Mouse (Mus musculus) spleen, adult 2 months (tissue): ENCODE data around the gene Limk2. TPM values are rescaled to one million over a fixed set of nuclear protein-coding genes. Genes with fewer than 3 reads are reported as not detected.

ENCODE experiments used
- DNase-seq, 2 experiments: peaks; one replicate each; pipeline versions ENCODE4 v3.0.0 to v3.0.0-alpha.2; 2012 to 2021; ENCODE audit warnings: low spot score in 2 of 2, low read depth in 1 of 2
- H3K27ac ChIP-seq: fragments of 200-500 bp; 2 replicates; pipeline ENCODE4 v1.5.1; 2012; ENCODE audit warnings: low read length, inconsistent platforms; ENCODE audit not compliant: insufficient read depth
- H3K27me3 ChIP-seq: fragments of 200-500 bp; 2 replicates; pipeline ENCODE4 v1.6.1; 2012; ENCODE audit warnings: mild to moderate bottlenecking, moderate library complexity, low read length, inconsistent platforms; ENCODE audit not compliant: control insufficient read depth, insufficient read depth
- H3K36me3 ChIP-seq: fragments of 200-500 bp; 2 replicates; pipeline ENCODE4 v1.6.1; 2012; ENCODE audit warnings: mild to moderate bottlenecking, low read length, inconsistent platforms; ENCODE audit not compliant: control insufficient read depth, insufficient read depth
- H3K4me1 ChIP-seq: fragments of 200-500 bp; 2 replicates; pipeline ENCODE4 v1.6.1; 2011; ENCODE audit warnings: inconsistent platforms; ENCODE audit not compliant: control insufficient read depth, insufficient read depth, insufficient read length
- H3K4me3 ChIP-seq: fragments of 200-500 bp; 2 replicates; pipeline ENCODE4 v1.5.1; 2011; ENCODE audit warnings: mild to moderate bottlenecking, inconsistent platforms; ENCODE audit not compliant: insufficient read depth, insufficient read length; ENCODE audit errors: extremely low read depth
- CTCF ChIP-seq: fragments of 200-500 bp; IDR thresholded peaks from 2 replicates; pipeline ENCODE4 v1.5.1; 2011; ENCODE audit warnings: mild to moderate bottlenecking, inconsistent platforms; ENCODE audit not compliant: insufficient read depth, insufficient read length, insufficient replicate concordance; ENCODE audit errors: extremely low read depth
- POLR2A ChIP-seq: fragments of 200-500 bp; IDR thresholded peaks from 2 replicates; pipeline ENCODE4 v1.6.1; 2011; ENCODE audit warnings: low read depth, low read length, inconsistent platforms
- WGBS: fragments of 180-500 bp; shearing (Covaris S2); methylation state at CpG from one replicate; pipeline ENCODE4 v1.1.7; 2018; 5-methylcytosine and 5-hydroxymethylcytosine counted together
- polyA plus RNA-seq: library from polyadenylated mRNA; depleted of rRNA; stranded (reverse); fragments of >200 nt; gene quantifications from 2 replicates; pipeline ENCODE4 v1.2.3, GENCODE M21; 2012

The Limk2 gene
- polyA plus RNA-seq, 1 experiment, result 66.6 TPM

GRCm38 (mm10) chr11:3352990-3353585 lies 55.9 kb downstream of the Limk2 start:
- H3K27ac ChIP-seq, result no peak overlapping the region
- H3K4me1 ChIP-seq, result peaks cover 5% of the 10 kb centered on the region; the same call in 1 of the 2 replicates
- TF ChIP-seq POLR2A, result no peak
- TF ChIP-seq CTCF, result peak; percentile 51; the same call in 1 of the 2 replicates
- peaks cover 19% of the 10 kb centered on the region for H3K36me3 ChIP-seq
- H3K27me3 ChIP-seq, result no peaks in the 10 kb centered on the region
- H3K4me3 ChIP-seq, result no peak overlapping the region
- no peak for DNase-seq
- WGBS, result 87% methylated on average over 18 of the region's 18 CpGs

- H3K4me1 ChIP-seq, result peaks cover 5% of the 10 kb centered on the region; the same call in 1 of the 2 replicates
- H3K4me3 ChIP-seq, result no peak overlapping the region
- no peak overlapping the region for H3K27ac ChIP-seq
- peaks cover 14% of the 10 kb centered on the region for H3K36me3 ChIP-seq
- DNase-seq, result no peak
- no peaks in the 10 kb centered on the region for H3K27me3 ChIP-seq
- TF ChIP-seq CTCF (no peak), POLR2A (no peak)
- WGBS, result 89% methylated on average over 9 of the region's 9 CpGs
These were observed 56.9 kb downstream of the Limk2 start for GRCm38 (mm10) chr11:3352131-3352530.

GRCm38 (mm10) chr11:3349343-3349695 lies 59.7 kb downstream of the Limk2 start:
- TF ChIP-seq POLR2A, result no peak
- no peak for TF ChIP-seq CTCF
- Histone ChIP-seq H3K27me3 (no peaks in the 10 kb centered on the region), H3K4me1 (peaks cover 5% of the 10 kb centered on the region; the same call in 1 of the 2 replicates), H3K36me3 (peaks cover 17% of the 10 kb centered on the region), H3K27ac (no peak overlapping the region), H3K4me3 (no peak overlapping the region)
- no peak for DNase-seq
- WGBS, result 89% methylated on average over 4 of the region's 4 CpGs

- Histone ChIP-seq H3K4me3 (no peak overlapping the region), H3K36me3 (peaks cover 17% of the 10 kb centered on the region)
- no peak for TF ChIP-seq POLR2A
- no peak for TF ChIP-seq CTCF
These were observed 60.2 kb downstream of the Limk2 start for GRCm38 (mm10) chr11:3348576-3349342.

DNA sequence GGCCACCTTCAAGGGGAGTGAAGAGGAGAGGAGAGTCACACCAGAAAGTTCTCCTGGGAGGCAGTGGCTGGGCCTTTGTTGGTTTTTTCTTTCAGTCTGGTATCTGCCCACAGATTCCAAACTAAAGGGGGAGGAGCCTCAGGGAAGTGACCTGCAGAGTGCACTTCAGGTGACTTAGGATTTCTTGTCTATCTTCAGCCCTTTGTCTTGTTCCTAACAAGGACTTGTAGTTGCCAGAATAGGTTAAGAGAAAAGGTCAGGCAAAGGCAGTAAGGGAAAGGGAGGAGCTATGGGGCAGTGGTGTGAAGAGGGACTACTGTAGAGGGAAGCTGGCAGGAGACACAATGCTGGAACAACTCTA lies 61.2 kb downstream of the Limk2 start:
- Histone ChIP-seq H3K27ac (no peak overlapping the region; the same call in 1 of the 2 replicates), H3K4me3 (no peak overlapping the region), H3K4me1 (peaks cover 5% of the 10 kb centered on the region; the same call in 1 of the 2 replicates), H3K27me3 (no peaks in the 10 kb centered on the region), H3K36me3 (peaks cover 18% of the 10 kb centered on the region)
- DNase-seq, result no peak
- no peak for TF ChIP-seq POLR2A
- TF ChIP-seq CTCF, result no peak

More at GRCm38 (mm10) chr11:3348576-3349342, 60.2 kb downstream of the Limk2 start:
- 70% methylated on average over 6 of the region's 6 CpGs for WGBS
- H3K27me3 ChIP-seq, result no peaks in the 10 kb centered on the region
- DNase-seq, result no peak
- H3K4me1 ChIP-seq, result peaks cover 5% of the 10 kb centered on the region; the same call in 1 of the 2 replicates
- peak overlapping the region; percentile 14; the same call in 1 of the 2 replicates for H3K27ac ChIP-seq

- Histone ChIP-seq H3K4me3 (no peak overlapping the region), H3K36me3 (peaks cover 23% of the 10 kb centered on the region), H3K4me1 (peaks cover 5% of the 10 kb centered on the region; the same call in 1 of the 2 replicates), H3K27me3 (no peaks in the 10 kb centered on the region), H3K27ac (no peak overlapping the region; the same call in 1 of the 2 replicates)
- peak; percentile 67 to 83 for DNase-seq
- TF ChIP-seq POLR2A, result no peak
- peak; percentile 75; the same call in 1 of the 2 replicates for TF ChIP-seq CTCF
- WGBS, result 68% methylated on average over 12 of the region's 12 CpGs
These were observed 61.7 kb downstream of the Limk2 start for GRCm38 (mm10) chr11:3347091-3347834.

DNA sequence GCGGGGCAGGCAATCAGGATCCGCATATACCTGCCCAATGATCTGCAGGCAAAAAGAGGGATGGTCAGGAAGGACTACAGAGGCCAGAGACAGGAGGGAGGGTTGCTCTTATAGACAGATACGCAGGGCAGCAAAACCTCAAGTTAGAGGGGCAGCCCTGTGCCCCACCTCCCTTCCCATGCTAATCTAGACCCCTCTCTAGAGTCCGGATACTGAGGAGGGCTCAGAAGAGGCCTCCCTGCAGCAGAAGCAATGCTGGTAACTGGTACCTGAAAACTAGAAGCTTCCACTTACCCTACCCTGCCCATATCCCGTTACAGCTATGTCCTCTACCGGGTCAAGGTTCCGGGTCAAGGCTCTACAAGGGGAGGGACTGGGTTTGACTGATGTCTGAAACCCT lies 62.6 kb downstream of the Limk2 start:
- peaks cover 28% of the 10 kb centered on the region for H3K36me3 ChIP-seq
- TF ChIP-seq POLR2A (no peak), CTCF (no peak)
- no peak overlapping the region for H3K27ac ChIP-seq
- H3K4me1 ChIP-seq, result peaks cover 5% of the 10 kb centered on the region; the same call in 1 of the 2 replicates
- 92% methylated on average over 7 of the region's 7 CpGs for WGBS
- no peak for DNase-seq
- no peaks in the 10 kb centered on the region for H3K27me3 ChIP-seq
- no peak overlapping the region for H3K4me3 ChIP-seq
